Mouse (Mus musculus) left cerebral cortex, postnatal 36 days (tissue): ENCODE results near the gene Psen2. TPM values are rescaled to one million over a fixed set of nuclear protein-coding genes. Genes with fewer than 3 reads are reported as not detected.
A peak's percentile ranks its signal among the peaks of the same experiment; 100 is the strongest.

Source experiments
- DNase-seq, 2 experiments: peaks; one replicate each; pipeline ENCODE4 v3.0.0; 2021 to 2022; ENCODE audit warnings: low spot score in 2 of 2, mixed read lengths in 1 of 2
- intact Hi-C: fragments of 180-260 bp; cut with DNase I; formaldehyde crosslinking; loops from one replicate; pipeline ENCODE4 v1.15.1; 2025
- total RNA-seq, 2 experiments: library from RNA; stranded (reverse); gene quantifications; 2 replicates each; pipeline ENCODE4 v1.2.3; 2021

Gene Psen2
- total RNA-seq, 2 experiments from 2014 or later: 19.3 to 20.0 TPM

- DNase-seq: no peak
- intact Hi-C loops: no loop called here
These were observed 11.8 kb downstream of the Psen2 start for GRCm38 (mm10) chr1:180251176-180252048.

DNA sequence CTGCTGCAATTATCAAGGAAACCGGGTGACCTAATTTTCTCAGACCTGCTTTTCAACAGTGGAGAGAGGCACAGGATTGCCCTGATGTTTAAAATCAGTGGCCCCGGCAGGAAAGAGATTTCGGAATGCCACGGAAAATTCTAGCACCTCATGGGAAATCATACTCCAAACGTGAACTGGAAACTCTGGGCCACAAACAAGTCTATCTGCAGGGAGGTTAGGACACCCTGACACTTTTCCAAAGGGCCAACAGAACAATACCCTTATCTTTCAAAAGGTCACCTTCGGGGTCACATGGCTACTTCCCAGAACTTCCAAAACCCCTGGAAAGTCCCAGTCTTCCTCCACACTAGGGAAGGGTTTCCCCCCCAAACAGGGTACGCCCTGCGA, 12.8 kb downstream of the Psen2 start:
- intact Hi-C loops: no loop called here
- DNase-seq: no peak

DNA sequence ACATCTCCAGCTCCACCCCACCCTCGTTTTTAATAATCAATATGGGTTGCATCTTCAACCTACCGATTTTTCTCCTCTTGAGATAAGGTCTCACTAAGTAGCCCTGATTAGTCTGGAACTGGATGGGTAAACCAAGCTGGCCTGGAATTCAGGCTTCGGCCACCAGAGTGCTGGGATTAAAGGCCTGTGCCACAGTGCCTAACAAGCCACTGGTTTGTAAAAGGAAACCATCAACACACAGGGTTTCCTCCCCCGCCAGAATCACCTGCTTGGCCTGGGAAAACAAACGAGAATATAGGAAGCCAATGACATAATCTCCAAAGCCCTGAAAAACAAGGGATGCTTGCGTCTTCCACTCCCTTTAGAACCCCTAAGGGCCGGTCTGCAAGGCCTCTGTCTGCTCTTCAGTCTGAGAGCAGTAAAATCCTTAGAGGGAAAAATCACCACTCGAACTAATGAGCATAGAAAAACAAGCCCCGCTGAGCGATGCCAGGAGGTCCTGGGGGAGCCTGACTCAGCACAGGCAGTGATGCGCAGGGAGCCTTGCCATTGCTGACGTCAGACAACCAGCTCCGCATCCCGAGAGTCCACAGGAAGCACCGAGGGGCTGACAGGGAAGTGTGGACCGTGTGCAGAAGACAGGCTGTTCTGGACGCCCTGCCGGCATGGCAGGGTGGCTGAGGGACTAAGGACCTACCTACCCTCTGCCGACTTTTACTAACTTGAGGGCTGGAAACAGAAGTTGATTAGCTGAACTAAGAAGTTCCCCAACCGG, 13.4 kb downstream of the Psen2 start:
- intact Hi-C loops: no loop called here
- DNase-seq: peak; percentile 35 to 43

DNA sequence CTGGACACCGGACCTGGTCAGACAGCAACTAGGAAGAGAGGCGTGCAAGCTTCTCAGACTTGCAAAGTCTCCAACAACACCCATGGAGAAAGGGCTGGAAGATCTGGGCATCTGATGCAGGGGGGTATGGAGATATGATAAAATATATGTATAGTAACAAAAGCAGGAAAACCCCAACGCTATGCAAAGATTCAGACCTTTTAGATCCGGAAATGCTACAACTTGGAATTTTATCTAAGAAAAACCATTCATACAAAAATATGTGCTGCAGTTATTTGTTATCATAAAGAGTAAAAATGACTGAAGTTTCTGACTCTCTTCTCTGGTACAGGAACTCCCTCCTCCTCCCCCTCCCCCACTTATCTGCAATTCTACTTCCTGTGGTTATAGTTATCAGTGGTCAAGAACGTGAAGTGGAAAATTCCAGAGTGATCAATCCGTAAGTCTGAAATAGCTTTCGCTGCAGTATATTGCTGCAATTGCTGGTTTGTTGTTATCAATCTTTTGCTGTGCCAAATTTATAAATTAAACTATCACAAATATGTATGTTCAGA, 14.6 kb downstream of the Psen2 start:
- intact Hi-C loops: no loop called here
- DNase-seq: no peak

GRCm38 (mm10) chr1:180247901-180248300, 15.3 kb downstream of the Psen2 start:
- intact Hi-C loops: no loop called here
- DNase-seq: no peak

- intact Hi-C loops: no loop called here
- no peak for DNase-seq
These were observed 17.3 kb downstream of the Psen2 start for GRCm38 (mm10) chr1:180245741-180246507.

DNA sequence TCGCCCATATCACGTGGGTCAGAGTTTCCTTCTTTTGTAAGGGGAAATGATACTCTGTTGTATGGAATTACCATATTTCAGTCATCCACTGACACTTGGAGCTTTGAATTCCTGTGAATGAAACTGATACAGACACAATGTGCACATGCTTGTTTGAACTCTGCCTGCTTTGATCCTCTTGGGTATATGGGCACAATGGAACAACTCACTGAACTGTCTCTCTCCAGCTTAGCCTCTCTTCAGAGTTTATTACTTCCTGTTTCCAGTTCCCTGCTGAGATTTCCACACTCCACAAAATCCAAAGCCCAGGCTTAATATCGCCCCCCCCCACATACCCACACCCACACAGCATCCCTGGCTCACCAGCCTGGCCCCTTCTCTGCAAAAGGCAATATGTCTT, 31.5 kb downstream of the Psen2 start:
- intact Hi-C loops: no loop called here
- no peak for DNase-seq

GRCm38 (mm10) chr1:180230580-180230979, 32.7 kb downstream of the Psen2 start:
- no peak for DNase-seq
- intact Hi-C loops: no loop called here

- intact Hi-C loops: no loop called here
- no peak for DNase-seq
These were observed 33.3 kb downstream of the Psen2 start for GRCm38 (mm10) chr1:180229906-180230305.

DNA sequence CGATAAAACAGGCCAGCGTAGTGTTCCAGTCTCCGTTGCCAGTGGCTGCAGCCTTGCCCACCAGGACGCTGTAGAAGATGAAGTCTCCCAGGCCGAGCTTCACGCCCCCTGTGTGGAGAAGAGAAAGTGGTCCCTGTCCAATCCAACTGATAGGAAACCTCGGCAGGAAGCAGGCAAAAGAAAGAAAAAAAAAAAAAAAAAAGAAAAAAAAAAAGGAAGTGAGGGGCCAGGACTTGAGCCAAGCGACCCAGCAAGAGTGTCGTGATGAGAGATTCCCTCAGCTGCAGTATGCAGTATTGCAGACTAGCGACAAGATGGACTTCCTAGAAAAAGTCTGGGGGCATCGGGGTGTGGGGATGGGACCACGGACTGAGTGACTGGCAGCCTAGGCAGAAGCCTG, 34.4 kb downstream of the Psen2 start:
- intact Hi-C loops: no loop called here
- DNase-seq: no peak

DNA sequence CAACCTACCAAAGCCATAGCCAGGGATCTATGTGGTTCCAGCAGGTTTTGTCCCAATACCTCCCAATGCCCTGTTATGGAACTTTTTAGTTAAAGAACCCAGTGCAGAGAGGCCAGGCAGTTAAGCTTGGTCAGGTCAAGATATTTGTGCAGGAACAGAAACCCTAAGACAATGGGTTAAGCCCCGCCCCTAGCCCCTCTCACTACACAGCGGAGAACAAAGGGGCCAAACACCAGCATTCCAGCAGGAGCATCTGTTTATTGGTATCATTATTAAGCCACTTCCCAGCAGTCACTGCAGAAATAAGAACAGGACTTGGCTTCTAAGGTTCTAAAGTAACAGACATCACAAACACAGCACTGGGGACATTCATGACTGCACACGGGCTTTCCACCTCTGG, 36.5 kb downstream of the Psen2 start:
- intact Hi-C loops: no loop called here
- no peak for DNase-seq

DNA sequence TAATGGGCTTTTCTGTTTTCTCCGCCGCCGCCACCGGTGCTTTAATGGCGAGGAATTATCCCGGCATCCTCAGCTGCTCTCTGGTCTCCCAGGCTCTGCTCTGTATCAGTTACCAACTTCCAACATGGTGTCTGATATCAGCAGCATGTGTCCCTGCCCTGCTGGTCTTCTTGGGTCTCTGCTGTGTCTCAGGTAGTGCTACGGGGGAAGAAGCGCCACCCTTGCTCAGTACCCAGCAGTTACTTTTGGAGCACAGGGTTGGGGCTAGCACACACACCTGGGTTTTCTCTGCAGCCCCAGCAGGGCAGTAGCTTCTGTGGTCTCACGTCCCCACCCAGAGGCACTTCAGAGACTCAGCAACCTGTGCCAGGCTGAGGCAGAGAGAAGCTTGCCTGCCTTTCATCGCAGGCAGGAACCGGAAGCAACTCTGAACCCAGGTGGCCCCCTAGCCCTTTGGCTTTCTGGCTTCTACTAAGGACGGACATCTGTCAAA, 37.0 kb downstream of the Psen2 start:
- intact Hi-C loops: no loop called here
- no peak for DNase-seq

GRCm38 (mm10) chr1:180225500-180226220, 37.6 kb downstream of the Psen2 start:
- intact Hi-C loops: no loop called here
- DNase-seq: no peak

DNA sequence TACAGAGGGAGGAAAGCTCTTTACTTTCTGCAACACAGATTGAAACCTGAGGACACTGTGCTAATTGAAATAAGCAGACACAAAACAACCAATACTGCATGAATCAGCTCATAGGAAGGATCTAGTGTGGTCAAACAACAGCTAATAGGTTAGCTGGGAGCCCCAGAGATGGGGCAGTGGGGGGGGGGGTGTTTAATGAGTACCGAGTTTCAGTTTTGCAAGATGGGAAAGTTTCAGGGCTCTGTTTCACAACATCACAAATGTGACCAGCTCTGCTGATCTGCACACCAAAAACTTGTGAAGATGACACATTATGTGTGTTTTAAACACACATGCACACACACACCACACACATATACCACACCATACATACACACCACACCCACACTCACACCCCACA, 41.2 kb downstream of the Psen2 start:
- DNase-seq: no peak

GRCm38 (mm10) chr1:180220791-180221542, 42.3 kb downstream of the Psen2 start:
- DNase-seq: no peak
- intact Hi-C loops: no loop called here

More for the DNA sequence above, 41.2 kb downstream of the Psen2 start:
- intact Hi-C loops: no loop called here

DNA sequence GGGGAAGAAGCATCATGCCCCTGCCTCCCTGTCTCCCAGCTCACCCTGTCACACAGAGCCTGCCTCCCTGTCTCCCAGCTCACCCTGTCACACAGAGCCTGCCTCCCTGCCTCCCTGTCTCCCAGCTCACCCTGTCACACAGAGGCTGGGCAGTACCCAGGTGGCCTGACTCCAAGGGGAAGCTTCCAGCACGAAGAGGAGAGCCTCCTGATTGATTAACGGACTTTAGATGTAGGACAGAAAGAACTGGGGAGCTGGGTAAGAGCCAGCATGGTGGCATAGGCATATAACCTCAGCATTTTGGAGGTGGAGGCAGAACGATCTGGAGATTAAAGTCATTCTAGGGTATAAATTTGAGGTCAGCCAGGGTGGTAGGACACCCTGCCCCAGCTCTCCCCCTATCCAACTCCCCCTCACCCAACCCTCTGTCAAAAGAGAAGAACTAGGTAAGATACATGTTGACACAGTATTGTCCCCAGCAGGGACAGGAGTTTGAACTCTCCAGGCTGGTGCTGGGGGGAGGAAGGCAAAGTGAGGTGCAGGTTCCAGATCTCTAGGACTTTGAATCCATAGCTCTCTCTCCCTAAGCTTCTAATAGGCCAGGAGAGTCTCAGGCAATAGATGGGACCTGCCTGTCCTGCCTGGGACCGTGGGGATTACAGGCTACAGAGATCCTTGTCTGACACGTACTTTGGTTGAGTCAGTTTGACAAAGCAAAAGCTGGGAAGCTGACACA, 46.5 kb downstream of the Psen2 start:
- DNase-seq: no peak
- intact Hi-C loops: no loop called here

DNA sequence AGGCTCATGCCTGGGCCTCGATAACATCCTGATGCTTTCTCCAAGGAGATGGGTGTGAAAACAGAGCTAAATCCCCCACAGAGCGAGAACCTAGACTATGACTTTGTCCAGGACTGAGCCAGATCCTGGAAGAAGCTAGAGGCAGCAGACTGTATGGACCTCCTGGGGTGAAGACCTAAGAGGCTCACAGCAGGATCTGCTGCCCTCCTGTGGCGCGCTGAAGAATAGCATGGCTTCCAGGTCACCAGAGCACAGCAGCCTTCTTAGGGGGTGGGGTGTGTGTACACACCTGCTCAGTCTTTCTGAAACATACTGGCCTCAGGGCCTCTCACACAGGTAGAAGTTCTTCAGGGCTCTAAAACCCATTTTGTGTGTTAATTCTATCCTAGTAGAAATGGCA, 48.2 kb downstream of the Psen2 start:
- intact Hi-C loops: loop anchor here (1.0 kb wide), 1 partner anchor 40 kb away; no protein-coding TSS in a partner anchor
- peak; percentile 35 to 45 for DNase-seq

DNA sequence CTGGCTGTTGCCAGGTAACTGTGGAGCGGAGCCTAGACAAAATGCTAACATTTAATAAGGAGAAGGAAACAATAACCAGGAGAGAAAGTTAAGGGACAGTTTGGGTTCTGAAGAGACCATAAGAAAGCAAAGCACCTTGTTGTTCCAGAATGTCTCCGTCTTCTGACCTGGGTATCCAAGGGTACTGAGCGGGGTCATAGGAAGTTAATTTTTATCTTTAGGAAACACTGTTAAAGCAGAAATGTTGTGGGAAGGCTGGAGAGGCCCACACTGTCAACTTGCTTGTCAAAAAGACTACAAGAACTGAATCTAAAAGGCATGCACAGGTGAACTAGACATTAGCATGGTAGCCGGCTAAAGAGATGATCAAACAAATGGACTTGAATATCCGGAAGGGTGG, 50.3 kb downstream of the Psen2 start:
- DNase-seq: no peak
- intact Hi-C loops: loop anchor here (5.0 kb wide), 1 partner anchor 366 kb away; no protein-coding TSS in a partner anchor
